Mouse (Mus musculus) gastrocnemius, postnatal 36 days (tissue): ENCODE measurements at regions not wholly inside any gene's neighbourhood (a gene's known extent, or its start where the extent isn't known, plus 50 kb on each side); places are given as distances from the start of the nearest gene placed in this dataset.
"Not testable (repeated sequence)": the region's sequence is repeated elsewhere in the genome, so short reads cannot be mapped to it uniquely, and the experiment has no call there.

Source experiments
- DNase-seq, 2 experiments: peaks; one replicate each; pipeline ENCODE4 v3.0.0; 2022
- intact Hi-C: fragments of 180-260 bp; cut with DNase I; formaldehyde crosslinking; loops from one replicate; pipeline ENCODE4 v1.15.1; 2025

DNA sequence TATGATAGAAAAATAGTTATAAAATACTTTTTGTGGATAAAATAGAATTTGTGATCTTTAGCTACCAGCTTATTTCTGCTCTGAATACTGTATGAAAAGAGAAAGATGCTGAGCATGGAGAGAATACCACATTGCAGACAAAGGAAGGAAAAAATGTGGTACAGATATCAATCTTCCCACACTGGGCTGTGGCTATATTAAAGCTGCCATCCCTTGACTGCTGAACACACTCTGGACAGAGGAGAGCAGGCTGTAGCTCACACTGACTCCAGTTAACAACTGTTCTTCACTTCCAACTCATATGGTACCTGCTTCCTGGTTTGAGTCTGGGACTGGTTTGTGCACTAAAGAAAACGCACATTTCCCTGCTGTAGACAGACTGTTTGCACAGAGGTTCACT, 76.7 kb upstream of the Try4 start:
- intact Hi-C loops, result no loop called here
- no peak for DNase-seq

DNA sequence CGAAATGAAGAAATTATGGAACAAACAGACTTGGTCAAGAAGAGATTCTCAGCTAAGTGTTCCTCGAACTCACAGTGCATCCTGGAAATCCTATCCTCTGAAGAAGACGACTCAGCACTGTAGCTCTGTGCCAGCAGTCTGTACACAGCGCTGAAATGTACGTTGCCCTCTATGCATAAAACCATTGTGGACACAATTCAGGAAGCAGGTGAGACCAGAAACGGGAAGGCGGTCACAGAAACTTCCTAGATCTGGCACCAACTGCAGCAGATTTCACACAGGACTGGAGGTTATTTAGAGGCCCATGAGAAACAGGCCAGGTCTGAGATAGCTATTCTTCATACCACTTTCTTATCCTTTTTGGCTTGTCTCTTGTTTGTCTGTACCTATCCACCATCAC, 83.7 kb upstream of the Try4 start:
- intact Hi-C loops, result no loop called here
- no peak for DNase-seq

DNA sequence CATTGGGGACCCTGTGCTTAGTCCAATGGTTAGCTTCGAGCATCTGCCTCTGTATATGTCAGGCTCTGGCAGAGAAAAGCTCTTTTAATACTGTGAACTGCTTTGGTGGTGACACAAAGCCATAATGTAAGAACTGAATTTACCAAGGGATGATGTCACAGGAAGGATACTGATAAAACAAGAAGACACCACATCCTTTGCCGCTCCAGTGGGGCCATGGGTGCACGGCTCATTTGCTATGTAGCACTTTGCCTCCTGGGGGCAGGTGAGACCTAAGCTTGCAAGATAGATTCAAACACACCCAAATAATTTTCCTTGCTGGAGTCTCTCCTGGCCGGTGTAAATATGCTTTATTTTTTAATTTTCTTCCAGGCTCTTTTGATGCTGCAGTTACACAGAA, 86.2 kb upstream of the Try4 start:
- intact Hi-C loops, result no loop called here
- no peak for DNase-seq

DNA sequence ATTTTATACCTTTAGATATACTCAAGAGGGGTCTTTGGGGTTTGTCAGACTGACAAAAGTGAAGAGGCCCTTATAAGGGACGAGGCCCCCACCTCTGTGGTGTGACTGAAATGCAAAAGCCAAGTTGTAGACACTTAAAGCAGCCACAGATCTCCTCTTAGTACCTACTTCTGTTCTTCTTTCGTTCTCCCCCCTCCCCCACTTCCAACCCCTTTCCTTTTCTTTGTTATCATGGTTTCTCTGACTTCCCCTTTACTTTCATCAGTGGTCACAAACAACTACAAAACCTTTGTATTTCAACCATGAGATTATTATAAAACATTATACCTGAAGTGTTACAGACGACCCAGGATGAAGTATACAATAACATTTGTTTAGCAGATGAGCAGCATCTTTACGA, 96.2 kb upstream of the Try4 start:
- intact Hi-C loops, result no loop called here

DNA sequence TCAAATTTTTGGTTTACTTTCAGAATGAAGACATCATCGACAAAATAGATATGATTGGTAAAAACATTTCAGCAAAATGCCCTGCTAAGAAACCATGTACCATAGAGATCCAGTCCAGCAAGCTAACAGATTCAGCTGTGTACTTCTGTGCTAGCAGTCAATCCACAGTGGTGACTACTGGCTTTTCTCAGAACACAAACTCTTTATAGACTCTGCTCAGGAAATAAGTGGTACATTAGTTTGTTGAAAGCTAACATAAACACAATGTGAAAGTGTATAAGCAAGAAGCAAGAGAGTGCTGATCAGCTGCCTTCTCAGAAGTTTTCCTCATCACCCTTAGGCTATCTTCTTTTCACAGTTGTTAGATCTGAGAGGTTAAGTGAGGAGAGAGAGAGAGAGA, 99.2 kb upstream of the Try4 start:
- DNase-seq, result no peak
- intact Hi-C loops, result no loop called here

More for the DNA sequence above, 96.2 kb upstream of the Try4 start:
- no peak for DNase-seq

DNA sequence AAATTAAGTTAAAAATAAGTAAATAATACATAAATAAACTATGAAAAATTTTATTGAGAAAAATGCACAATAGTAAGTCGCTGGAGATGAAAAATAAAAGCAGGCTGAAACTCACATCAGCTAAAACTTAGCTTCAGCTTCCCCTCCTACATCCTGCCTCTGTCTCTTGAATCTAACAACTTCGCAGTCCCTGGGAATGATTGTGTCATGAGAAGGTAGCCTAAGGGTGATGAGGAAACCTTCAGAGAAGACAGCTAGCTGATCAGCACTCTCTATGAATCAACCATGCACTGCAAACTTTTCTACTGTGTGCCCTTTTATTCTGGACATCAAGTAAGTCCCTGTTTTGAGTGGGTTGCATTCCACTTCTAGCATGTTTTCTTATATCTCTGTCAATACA, 99.8 kb upstream of the Try4 start:
- intact Hi-C loops, result no loop called here
- DNase-seq, result no peak

DNA sequence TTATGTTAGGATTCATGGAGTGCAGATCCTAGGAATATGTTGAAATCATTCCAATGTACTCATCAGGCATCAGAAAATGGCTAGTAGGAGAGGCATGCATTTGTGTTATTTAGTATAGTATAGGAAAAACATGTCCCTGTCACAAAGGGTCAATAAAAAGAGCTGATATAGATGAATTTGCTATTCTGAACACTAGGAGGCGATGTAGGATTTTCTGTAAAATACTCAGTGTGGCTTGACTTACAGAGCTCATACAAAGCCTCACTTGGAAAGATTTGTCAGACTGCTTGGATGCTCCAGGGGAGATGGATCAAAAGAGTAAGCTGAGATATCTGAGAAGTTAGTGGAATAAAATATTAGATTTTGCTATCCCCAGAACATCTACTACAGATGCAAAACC, 107.6 kb upstream of the Try4 start:
- intact Hi-C loops, result no loop called here

DNA sequence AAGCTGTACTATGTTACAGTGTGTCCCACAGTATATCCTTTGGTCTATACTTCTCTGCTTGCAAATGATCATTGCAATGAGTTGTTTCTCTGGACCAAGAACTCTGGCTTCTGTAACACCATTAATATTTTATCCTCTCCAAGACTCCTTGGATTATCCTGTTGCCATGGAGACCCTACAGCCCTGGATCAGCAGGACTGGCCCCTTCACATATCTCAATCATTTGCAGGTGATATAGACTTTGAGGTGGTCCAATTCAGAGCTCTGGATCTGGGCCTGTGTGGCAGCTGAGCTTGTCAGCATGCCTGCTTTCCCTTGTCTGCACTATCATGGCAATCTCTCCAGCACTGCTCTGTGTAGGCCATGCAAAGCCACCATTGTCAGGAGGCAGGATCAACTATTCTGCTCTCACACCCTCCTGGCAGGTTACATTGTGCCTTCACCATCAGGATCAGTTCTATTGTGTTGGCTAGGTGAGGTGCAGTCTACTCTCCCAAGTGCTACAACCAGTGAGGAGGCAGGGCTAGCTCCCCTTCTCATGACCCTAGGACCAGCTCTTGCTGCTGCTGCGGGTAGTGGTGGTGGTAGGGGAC, 110.2 kb upstream of the Try4 start:
- intact Hi-C loops, result no loop called here
- no peak for DNase-seq

More for the DNA sequence above, 107.6 kb upstream of the Try4 start:
- DNase-seq, result no peak

DNA sequence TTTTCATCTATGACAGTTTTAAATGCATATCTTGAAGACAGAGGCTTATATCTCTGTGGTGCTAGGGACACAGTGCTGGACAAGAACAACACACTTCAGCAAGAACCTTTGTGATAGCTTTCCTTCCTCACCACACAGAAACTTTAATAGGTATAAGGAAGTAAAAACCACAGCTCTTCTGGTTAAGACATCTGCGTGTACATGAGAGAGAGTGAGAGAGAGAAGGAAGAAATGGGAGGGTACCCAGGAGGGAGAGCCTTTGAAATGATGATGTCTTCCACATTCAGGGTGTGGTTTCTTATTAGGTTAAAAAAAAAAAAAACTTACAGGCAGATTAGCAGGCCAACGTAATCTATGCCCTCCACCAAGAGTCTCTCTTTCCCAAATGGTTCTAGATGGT, 113.2 kb upstream of the Try4 start:
- intact Hi-C loops, result no loop called here
- DNase-seq, result no peak

DNA sequence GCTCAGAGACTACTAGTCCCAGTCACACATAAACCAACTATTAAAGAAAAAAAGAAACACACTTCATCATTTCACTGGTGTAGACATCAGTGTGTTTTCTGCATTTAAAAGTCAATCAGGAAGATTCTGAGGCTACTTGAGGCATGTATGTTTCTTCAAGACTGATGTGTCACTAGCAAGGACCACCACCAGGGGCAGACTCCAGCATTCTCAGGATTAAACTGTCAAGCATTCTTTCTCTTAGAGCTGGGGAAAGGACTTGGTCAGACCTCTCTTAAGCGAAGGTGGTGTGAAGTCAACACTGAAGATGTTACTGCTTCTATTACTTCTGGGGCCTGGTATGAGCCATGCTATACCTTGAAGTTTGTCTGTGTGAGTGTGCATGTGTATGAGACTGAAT, 114.1 kb upstream of the Try4 start:
- DNase-seq, result no peak
- intact Hi-C loops, result no loop called here

DNA sequence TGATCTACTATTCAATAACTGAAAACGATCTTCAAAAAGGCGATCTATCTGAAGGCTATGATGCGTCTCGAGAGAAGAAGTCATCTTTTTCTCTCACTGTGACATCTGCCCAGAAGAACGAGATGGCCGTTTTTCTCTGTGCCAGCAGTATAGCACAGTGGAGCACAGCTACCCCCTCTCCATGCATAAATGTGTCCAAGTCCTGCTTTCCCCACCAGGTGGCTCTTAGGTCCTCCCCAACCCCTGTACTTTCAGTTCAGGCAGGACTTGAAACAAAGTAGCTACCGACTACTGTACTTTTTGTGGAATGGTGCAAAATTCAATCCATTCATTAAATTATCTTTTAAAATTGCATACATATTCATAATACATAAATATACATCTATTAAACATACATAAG, 123.2 kb upstream of the Try4 start:
- no peak for DNase-seq
- intact Hi-C loops, result no loop called here

DNA sequence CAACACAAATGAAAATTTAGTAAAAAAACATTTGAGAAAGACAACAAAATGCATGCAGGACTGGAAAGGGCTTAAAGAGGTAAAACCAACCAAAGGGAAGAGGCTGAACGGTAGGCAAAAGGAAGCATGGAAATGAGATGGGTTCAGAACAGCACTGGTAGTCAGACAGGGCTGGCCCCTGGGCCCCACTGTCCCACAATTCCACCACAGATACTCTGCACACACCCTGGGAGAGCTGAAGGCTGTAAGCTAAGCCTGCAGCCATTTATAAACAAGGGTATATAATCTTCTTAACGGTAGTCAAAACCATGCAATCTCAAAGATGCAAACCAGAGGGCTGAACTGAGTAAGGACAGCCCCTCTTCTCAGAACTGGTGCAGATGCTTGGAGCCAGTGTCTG, 124.0 kb upstream of the Try4 start:
- intact Hi-C loops, result no loop called here
- DNase-seq, result no peak

DNA sequence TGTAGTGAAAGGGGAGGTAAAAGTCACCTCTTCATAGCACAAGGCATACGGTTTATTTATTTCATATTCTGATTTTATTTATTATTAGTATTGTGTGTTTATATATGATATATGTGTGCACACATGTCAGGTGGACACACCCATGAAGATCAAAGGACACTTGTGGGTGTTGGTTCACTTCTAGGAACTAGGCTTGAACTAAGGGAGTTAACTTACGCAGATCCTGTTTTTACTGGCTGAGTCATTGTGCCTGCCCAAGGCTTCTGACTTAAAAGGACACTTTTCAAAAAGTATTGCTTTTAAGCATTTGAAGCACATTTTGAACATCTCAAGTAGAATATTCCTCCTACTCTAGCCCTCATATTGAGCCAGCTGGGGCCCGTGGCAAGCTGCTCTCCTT, 124.9 kb upstream of the Try4 start:
- intact Hi-C loops, result no loop called here
- no peak for DNase-seq

DNA sequence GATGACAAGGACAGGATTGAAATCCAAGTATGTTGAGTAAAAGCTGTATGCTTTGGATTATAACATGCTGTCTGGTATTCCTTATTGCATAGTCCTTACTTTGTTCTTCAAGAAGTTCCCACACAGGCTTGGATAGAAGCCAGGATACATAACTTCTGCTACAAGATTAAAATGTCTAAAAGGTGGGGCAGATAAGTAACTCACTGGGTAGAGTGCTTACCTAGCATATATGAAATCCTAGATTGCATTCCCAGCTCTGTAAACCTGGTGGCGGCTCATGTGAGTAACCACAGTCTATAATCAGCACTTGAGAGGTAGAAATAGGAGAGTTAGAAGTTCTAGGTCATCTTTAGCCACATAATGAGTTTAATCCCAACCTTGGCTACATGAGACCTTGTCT, 126.0 kb upstream of the Try4 start:
- no peak for DNase-seq
- intact Hi-C loops, result no loop called here

DNA sequence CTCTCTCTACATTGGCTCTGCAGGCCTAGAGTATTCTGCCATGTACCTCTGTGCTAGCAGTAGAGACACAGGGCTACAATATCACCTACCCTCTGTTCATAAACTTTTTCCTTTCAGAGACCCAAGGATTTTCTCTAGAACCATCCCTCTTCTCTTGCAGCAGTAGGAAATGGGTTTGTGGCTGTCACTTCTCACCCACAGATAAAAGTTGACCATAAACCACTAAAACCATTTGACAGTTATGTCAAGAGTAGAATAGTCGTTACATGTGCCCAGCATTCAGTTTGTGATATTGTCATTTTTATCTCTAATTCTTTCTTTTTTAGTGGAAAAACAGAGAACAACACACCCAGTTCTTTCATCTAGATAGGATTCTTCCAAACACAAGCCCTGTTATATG, 128.2 kb upstream of the 2210010C04Rik start:
- intact Hi-C loops, result no loop called here
- no peak for DNase-seq

DNA sequence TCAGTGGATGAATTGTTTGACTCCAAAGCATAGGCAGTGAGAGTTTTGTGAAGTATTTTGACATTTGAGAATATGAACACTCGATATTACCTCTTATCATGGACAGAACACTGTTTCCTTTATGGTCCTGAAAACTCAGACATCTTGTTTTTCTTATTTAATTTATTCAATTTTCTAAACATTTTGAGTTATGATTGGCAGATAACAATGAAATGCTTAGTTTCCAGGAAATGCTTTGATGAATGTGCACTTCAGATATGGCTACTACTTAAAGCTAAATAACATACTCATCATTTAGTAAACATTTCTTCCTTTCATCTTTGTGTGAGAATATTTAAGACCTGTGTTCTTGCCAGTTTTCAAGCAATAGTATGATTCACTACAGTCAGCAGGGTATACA, 126.4 kb upstream of the 2210010C04Rik start:
- intact Hi-C loops, result no loop called here
- no peak for DNase-seq

DNA sequence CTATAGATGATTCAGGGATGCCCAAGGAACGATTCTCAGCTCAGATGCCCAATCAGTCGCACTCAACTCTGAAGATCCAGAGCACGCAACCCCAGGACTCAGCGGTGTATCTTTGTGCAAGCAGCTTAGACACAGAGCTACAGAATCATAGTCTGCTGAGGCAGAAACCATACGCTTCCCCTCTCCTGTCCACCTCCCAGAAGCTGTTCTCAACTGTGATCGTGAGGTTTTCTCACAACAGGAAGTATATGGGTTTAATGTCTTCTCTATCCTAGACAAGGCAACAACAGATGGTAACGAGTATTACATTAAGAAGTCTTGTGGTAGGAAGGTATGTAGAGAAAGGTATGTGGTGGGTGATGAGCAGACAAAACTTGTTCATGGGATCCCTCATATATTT, 116.8 kb upstream of the 2210010C04Rik start:
- no peak for DNase-seq
- intact Hi-C loops, result no loop called here

DNA sequence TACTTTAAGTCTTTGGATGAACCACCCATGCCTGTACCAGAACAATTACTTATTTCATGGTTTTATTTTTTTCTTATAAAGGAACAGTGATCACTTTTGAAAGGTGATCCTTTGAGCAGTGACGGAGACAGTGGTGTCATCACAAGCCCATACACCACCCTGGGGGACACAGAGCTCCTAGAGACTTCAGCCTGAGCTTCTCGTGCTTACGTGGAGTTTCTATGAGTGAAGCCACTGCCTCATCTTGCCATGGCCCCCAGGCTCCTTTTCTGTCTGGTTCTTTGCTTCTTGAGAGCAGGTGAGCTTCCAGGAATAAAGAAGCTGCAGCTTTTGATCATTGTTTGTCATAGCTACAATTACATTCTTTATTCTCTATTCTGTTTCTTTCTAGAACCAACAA, 116.2 kb upstream of the 2210010C04Rik start:
- no peak for DNase-seq
- intact Hi-C loops, result no loop called here

DNA sequence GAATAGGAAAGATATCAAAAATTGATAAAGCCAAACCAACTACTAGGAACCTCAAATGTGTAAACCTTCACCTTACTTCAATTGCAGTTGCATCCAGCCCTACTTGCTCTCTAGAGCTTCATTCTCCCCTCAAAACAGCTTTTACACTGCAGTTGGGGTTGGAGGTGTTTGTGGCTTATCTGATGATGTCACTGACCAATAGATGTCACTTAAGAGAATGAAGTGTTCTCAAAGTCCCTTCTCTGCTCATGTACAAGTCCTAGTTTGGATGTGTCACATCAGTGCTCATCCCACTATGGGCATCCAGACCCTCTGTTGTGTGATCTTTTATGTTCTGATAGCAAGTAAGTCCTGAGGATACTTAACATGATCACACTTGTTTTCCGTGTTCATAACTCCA, 105.6 kb upstream of the 2210010C04Rik start:
- no peak for DNase-seq
- intact Hi-C loops, result no loop called here

DNA sequence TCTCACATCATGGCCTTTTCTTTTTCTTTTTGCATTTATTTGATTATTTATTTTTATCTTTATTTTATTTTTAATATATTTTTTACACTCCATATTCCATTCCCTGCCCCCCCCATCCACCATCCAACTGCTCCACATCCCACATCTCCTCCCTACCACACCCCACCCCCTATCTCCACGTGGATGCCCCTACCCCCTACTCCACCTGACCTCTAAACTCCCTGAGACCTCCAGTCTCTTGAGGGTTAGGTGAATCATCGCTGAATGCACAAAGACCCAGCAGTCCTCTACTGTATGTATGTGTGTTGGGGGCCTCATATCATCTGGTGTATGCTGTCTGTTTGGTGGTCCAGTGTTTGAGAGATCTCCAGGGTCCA, 102.1 kb upstream of the 2210010C04Rik start:
- DNase-seq, intact Hi-C loops: not testable (repeated sequence)

DNA sequence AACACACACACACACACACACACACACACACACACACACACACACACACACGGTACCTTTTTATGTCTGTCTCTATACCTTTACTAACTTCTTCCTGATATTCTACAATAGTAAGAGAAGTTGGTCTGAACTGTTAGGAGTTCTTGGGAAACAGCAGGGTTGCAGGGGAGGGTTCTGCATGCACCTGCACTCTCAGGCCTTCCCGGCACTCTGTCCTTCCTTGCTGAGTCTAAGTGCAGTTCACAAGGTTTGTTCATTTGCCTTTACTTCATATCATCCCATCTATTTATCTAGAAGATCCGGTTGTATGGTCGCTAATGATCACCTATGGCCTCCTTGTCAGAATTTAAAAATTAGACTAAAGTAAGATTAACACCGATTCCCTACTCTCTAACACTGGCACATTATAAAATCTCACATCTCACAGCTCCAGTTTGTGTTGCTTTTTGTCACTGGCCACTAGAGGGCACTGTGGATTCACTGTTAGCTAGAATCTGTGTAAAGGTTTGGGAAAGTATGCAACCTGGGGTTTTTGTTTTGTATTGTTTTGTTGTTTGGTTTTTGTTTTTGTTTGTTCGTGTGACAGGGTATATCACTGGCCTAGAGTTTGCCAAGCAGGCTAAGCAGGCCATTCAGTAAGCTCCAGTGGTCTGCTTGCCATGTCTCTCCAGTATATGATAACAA, 101.5 kb upstream of the 2210010C04Rik start:
- no peak for DNase-seq
- intact Hi-C loops, result no loop called here

DNA sequence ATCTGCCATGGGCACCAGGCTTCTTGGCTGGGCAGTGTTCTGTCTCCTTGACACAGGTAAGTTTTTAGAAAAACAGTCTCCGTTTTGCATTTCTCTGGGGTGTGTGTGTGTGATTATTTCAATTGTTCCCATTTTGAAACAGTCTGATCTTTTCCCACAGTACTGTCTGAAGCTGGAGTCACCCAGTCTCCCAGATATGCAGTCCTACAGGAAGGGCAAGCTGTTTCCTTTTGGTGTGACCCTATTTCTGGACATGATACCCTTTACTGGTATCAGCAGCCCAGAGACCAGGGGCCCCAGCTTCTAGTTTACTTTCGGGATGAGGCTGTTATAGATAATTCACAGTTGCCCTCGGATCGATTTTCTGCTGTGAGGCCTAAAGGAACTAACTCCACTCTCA, 99.9 kb upstream of the 2210010C04Rik start:
- no peak for DNase-seq

DNA sequence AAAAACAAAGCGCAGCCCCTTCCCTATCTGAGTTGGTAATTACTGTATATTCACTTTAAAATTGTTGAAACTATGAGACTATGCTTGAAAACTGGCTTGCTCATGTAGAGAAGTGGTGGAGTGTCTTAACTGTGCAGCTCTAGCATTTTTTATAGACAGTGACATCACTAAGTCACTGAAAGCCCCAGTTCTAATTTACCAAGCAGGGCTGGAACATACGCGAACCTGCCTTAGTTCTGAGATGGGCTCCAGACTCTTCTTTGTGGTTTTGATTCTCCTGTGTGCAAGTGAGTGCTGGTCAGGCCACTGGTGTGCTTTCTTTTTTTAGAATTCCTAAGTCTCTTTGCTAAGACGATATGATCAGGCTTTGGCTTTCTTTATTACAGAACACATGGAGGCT, 94.6 kb upstream of the 2210010C04Rik start:
- intact Hi-C loops, result no loop called here
- DNase-seq, result no peak

More for the DNA sequence above, 99.9 kb upstream of the 2210010C04Rik start:
- intact Hi-C loops, result no loop called here
